Mouse (Mus musculus) lung, adult 2 months (tissue): Measurements from ENCODE around the gene Cbln1.

Source experiments
- CTCF ChIP-seq: fragments of 200-500 bp; IDR thresholded peaks from 2 replicates; pipeline ENCODE4 v1.5.1; 2011; ENCODE audit warnings: mild to moderate bottlenecking, low read length, control low read depth; ENCODE audit not compliant: insufficient read depth
- POLR2A ChIP-seq: fragments of 200-500 bp; IDR thresholded peaks from 2 replicates; pipeline ENCODE4 v1.6.1; 2011; ENCODE audit warnings: low read depth, mild to moderate bottlenecking, control low read depth, low read length, borderline replicate concordance; ENCODE audit errors: extremely low read depth

DNA sequence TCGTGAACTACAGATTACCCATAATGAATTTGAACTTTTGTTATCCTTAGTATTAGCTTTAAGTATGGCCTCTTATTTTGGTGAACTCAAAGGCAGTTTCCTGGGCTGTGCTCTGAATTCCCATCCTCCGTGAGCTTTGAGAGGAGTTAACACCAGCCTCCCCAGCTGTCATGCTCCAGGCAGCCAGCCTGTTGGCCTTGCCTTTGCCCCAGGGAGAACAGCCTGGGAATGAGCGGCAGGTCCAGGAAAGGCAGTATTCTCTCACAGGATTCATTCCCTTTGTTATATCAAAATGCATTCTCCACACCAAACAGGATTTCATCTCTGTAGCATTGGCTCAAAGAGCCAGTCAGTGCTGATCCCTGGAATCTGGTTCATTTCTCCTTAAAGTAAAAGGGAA is 3.1 kb upstream of the Cbln1 start:
- TF ChIP-seq POLR2A, result no peak
- TF ChIP-seq CTCF, result no peak
